In the genomic region with DNA sequence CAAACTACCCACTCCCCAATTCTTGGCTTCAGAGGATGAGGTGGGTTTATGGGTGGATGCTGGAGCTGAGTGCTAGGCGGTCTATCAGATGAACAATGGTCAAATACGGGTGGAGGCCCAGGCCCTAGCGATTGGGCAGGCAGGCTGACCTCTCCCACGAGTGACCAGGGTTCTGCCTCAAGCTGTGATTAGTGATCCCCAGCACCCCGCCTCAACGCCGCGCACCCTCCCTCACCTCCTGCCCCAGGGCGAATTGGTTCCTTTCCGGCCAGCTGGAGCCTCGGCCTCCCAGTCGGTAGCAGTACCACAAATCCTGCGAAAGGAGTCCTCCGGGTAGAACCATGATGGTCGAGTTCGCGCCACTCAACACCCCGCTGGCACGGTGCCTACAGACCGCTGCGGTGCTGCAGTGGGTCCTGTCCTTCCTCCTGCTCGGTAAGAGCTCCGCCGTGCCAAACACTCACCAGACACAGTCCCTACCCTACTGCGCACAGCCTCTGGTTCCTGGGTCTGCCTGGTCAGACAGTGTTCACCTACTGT, we compare ENCODE assay signal across 10 mouse cellular contexts. TPM values are rescaled to one million over a fixed set of nuclear protein-coding genes. Genes with fewer than 3 reads are reported as not detected.
A peak's percentile ranks its signal among the peaks of the same experiment; 100 is the strongest.
DNase-seq lines count a peak whose midpoint lies in the region; ATAC-seq and TF ChIP-seq lines count a peak whose summit lies in the region.
"Had no signal": no experiment of that assay in that cellular context is flagged by ENCODE, and none has a peak within 500 bp of the region (broad histone marks: within the 10 kb centered on the region; RNA-seq: fewer than 3 reads in every experiment).

A gene (minus strand): TSS at position 538 of the 540 bp plus-strand sequence.

- no peak within 1 kb of the TSS for H3K27ac ChIP-seq in embryonic facial prominence, embryonic 11.5 days (replicated peaks; ENCODE audit: low read depth, low read length)
- H3K27ac ChIP-seq in hindbrain, embryonic 16.5 days (ENCODE audit: low read depth, low read length) = no peak within 1 kb of the TSS
- no peak within 1 kb of the TSS for H3K27ac ChIP-seq in liver, adult 2 months (replicated peaks; ENCODE audit: insufficient read depth, low read depth, low read length)

- no peak for TF ChIP-seq CTCF in liver, adult 2 months (IDR thresholded peaks at IDR 0.05; ENCODE audit: low read depth, low read length)

- H3K79me2 ChIP-seq in liver, adult 2 months (ENCODE audit: control insufficient read depth, insufficient read depth, low read length) = no peaks in the 10 kb centered on the region

- H3K9ac ChIP-seq in embryonic facial prominence, embryonic 11.5 days (replicated peaks; ENCODE audit: low read length) = peak within 1 kb of the TSS; percentile 59
- H3K9ac ChIP-seq in hindbrain, embryonic 16.5 days (ENCODE audit: low read depth, low read length) = peak within 1 kb of the TSS; percentile 47
- peak within 1 kb of the TSS; percentile 20 for H3K9ac ChIP-seq in liver, adult 2 months (ENCODE audit: low read depth, low read length)

- H3K36me3 ChIP-seq in embryonic facial prominence, embryonic 11.5 days (replicated peaks; ENCODE audit: control insufficient read depth, insufficient read depth, low read depth, low read length) = no peaks in the 10 kb centered on the region
- no peaks in the 10 kb centered on the region for H3K36me3 ChIP-seq in hindbrain, embryonic 16.5 days (ENCODE audit: control insufficient read depth, insufficient read depth, low read length)
- H3K36me3 ChIP-seq in liver, adult 2 months (ENCODE audit: control insufficient read depth, insufficient read depth, low read length) = no peaks in the 10 kb centered on the region

- H3K9me3 ChIP-seq in embryonic facial prominence, embryonic 11.5 days (replicated peaks; ENCODE audit: control insufficient read depth, low read length) = no peaks in the 10 kb centered on the region
- H3K9me3 ChIP-seq in hindbrain, embryonic 16.5 days (ENCODE audit: control insufficient read depth, low read length) = no peaks in the 10 kb centered on the region

- peak within 1 kb of the TSS; percentile 71 for H3K4me2 ChIP-seq in embryonic facial prominence, embryonic 11.5 days (ENCODE audit: low read depth, low read length)
- H3K4me2 ChIP-seq in hindbrain, embryonic 16.5 days (ENCODE audit: low read length) = peak within 1 kb of the TSS; percentile 55

- H3K27me3 ChIP-seq in embryonic facial prominence, embryonic 11.5 days (ENCODE audit: control insufficient read depth, insufficient read depth, low read length) = no peaks in the 10 kb centered on the region
- no peaks in the 10 kb centered on the region for H3K27me3 ChIP-seq in hindbrain, embryonic 16.5 days (replicated peaks; ENCODE audit: control insufficient read depth, insufficient read depth, low read length)
- H3K27me3 ChIP-seq in liver, adult 2 months (ENCODE audit: control insufficient read depth, insufficient read depth, low read length) = no peaks in the 10 kb centered on the region

- 0 out of 2 replicates have a peak, but pooled peaks have one; percentile 65 for ATAC-seq in embryonic facial prominence, embryonic 11.5 days (replicated peaks; ENCODE audit: insufficient number of reproducible peaks, low FRiP score, low TSS enrichment, low read depth)
- peak; percentile 65 for ATAC-seq in hindbrain, embryonic 16.5 days
- no peak for ATAC-seq in frontal cortex, adult (ENCODE audit: low TSS enrichment)

- peak; percentile 83 for DNase-seq in heart, adult 11 months
- no peak for DNase-seq in heart, adult 9 months (ENCODE audit: low spot score in 2 of 2)
- DNase-seq in embryonic facial prominence, embryonic 11.5 days (ENCODE audit: low spot score) = peak; percentile 50
- no peak for DNase-seq in liver, adult 2 months (ENCODE audit: extremely low read depth, low read depth, low spot score)
- DNase-seq in neural tube, embryonic 10.5 days (ENCODE audit: extremely low spot score, low spot score) = peak; percentile 46
- DNase-seq in gastrocnemius, adult 18-20 months (ENCODE audit: low spot score) = no peak

- TF ChIP-seq POLR2A in liver, adult 2 months (IDR thresholded peaks at IDR 0.05; ENCODE audit: extremely low read depth, insufficient read depth, low read length) = no peak

- no peaks in the 10 kb centered on the region for H3K4me1 ChIP-seq in embryonic facial prominence, embryonic 11.5 days (ENCODE audit: control insufficient read depth, insufficient read depth, low read length)
- H3K4me1 ChIP-seq in hindbrain, embryonic 16.5 days (ENCODE audit: control insufficient read depth, insufficient read depth, low read depth, low read length) = no peaks in the 10 kb centered on the region; the same call in 1 of the 2 replicates
- H3K4me1 ChIP-seq in liver, adult 2 months (ENCODE audit: control insufficient read depth, insufficient read depth, low read length) = peaks cover 9% of the 10 kb centered on the region

- peak within 1 kb of the TSS; percentile 33 for H3K4me3 ChIP-seq in embryonic facial prominence, embryonic 11.5 days (ENCODE audit: low read depth, low read length)
- H3K4me3 ChIP-seq in hindbrain, embryonic 16.5 days (ENCODE audit: low read length) = peak within 1 kb of the TSS; percentile 34
- H3K4me3 ChIP-seq in liver, adult 2 months (ENCODE audit: insufficient read depth, low read depth, low read length) = peak within 1 kb of the TSS; percentile 29; the same call in 1 of the 2 replicates

- WGBS in embryonic facial prominence, embryonic 11.5 days = 3% methylated on average over 25 of the region's 25 CpGs
- 2% methylated on average over 25 of the region's 25 CpGs for WGBS in hindbrain, embryonic 16.5 days
- WGBS in liver, adult 2 months = 11% methylated on average over 25 of the region's 25 CpGs

RNA-seq across cellular contexts. Expression of the gene that starts here (rescaled TPM):
- polyA plus RNA-seq in embryonic facial prominence, embryonic 11.5 days (2014; fragmentation: Nextera tagmentation; extraction: Ambion mirVana) = 0.43 and 0.82 TPM in 2 replicates
- polyA plus RNA-seq in hindbrain, embryonic 16.5 days (2015; fragmentation: Nextera tagmentation; extraction: Ambion mirVana) = 1.1 and 1.2 TPM in 2 replicates
- total RNA-seq in liver, adult 2 months (2014; rRNA removed) = not detected in 2 replicates
- polyA plus RNA-seq in liver, adult 2 months (2012; rRNA removed) = not detected in 2 replicates
- not detected for total RNA-seq in gastrocnemius, adult 18-20 months (2021)
- total RNA-seq: CH12.LX; neutrophil, adult 5-6 weeks had no signal

Comparison
In these comparisons a context has a peak if more than half of its experiments do, and no peak if none do; other contexts are left out.
1. DNase-seq: peak in heart, adult 11 months (single experiment) and neural tube, embryonic 10.5 days (single experiment); none in heart, adult 9 months (0 of 2), liver, adult 2 months (single experiment) and gastrocnemius, adult 18-20 months (single experiment).
2. Peak in DNase-seq, ATAC-seq, H3K4me3 ChIP-seq, H3K9ac ChIP-seq and H3K4me2 ChIP-seq in embryonic facial prominence, embryonic 11.5 days; RNA of the gene not detected or under 1 TPM.
3. Peak in every context shown above with its lines, with median percentiles within 50 percentile points of each other: H3K4me3 ChIP-seq and H3K9ac ChIP-seq.